Mouse (Mus musculus): ENCODE results near the gene Ephb2.

DNA sequence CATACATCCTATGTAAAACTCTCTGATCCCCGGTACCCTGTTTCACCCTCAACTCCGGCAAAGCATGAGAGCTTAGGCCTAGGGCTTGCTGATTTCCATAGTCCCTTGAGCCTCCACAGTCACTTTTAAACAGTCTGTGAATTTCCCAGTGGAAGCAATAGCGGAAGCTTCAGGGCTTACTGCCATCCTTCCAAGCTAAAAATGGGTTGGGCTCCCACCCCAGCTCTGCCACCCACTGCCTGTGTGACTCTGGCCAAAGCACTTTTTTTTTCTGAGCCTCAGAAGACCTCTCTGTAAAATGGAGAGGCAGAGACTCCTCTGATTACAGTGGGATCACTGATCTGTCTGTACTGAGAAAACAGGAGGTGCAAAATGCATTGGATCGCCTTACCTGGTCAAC is 12.8 kb upstream of the Ephb2 start:
- TF ChIP-seq POLR2A (IDR thresholded peaks at IDR 0.05; ENCODE audit: control insufficient read depth, low read depth, low read length) = no peak
- TF ChIP-seq CTCF (IDR thresholded peaks at IDR 0.05; ENCODE audit: control insufficient read depth, insufficient read depth, insufficient replicate concordance, low read depth, low read length) = no peak

All from testis, adult 2 months (tissue).